Mouse (Mus musculus): ENCODE data around the gene Insig1.

GRCm38 (mm10) chr5:28079431-28079830 lies 8.3 kb downstream of the Insig1 start:
- TF ChIP-seq POLR2A (IDR thresholded peaks at IDR 0.05; ENCODE audit: borderline replicate concordance, low read depth, low read length) = no peak
- TF ChIP-seq CTCF (IDR thresholded peaks at IDR 0.05; ENCODE audit: low read depth, low read length) = no peak

All from bone marrow macrophage, adult 2 months (primary cell).